Mouse (Mus musculus): ENCODE data around the gene Csf2ra. TPM values are rescaled to one million over a fixed set of nuclear protein-coding genes. Genes with fewer than 3 reads are reported as not detected.
"Not testable (repeated sequence)": the region's sequence is repeated elsewhere in the genome, so short reads cannot be mapped to it uniquely, and the experiment has no call there.

Csf2ra gene
- polyA plus RNA-seq, 1 experiment from 2014 or later: 48.4 TPM

- H3K9ac ChIP-seq: no peak overlapping the region
- H3K27ac ChIP-seq: no peak overlapping the region
- 23% methylated on average over 10 of the region's 10 CpGs for WGBS
- H3K4me2 ChIP-seq: no peak overlapping the region
- H3K4me1 ChIP-seq (replicated peaks): no peaks in the 10 kb centered on the region
- H3K4me3 ChIP-seq: no peak overlapping the region
- no peaks in the 10 kb centered on the region for H3K27me3 ChIP-seq
- no peak for ATAC-seq (ENCODE audit: low FRiP score)
- H3K9me3 ChIP-seq: no peaks in the 10 kb centered on the region
- no peaks in the 10 kb centered on the region for H3K36me3 ChIP-seq
Measured at GRCm38 (mm10) chr19:61199836-61200235, 28.4 kb downstream of the Csf2ra start.

- ATAC-seq (ENCODE audit: low FRiP score): no peak
- H3K9me3 ChIP-seq: no peaks in the 10 kb centered on the region
- H3K4me3 ChIP-seq: no peak overlapping the region
- no peaks in the 10 kb centered on the region for H3K4me1 ChIP-seq (replicated peaks)
- no peaks in the 10 kb centered on the region for H3K36me3 ChIP-seq
- H3K4me2 ChIP-seq: no peak overlapping the region
- WGBS: 12% methylated on average over 13 of the region's 13 CpGs
- no peak overlapping the region for H3K27ac ChIP-seq
- H3K27me3 ChIP-seq: no peaks in the 10 kb centered on the region
- no peak overlapping the region for H3K9ac ChIP-seq
Measured at GRCm38 (mm10) chr19:61199316-61199715, 28.9 kb downstream of the Csf2ra start.

GRCm38 (mm10) chr19:61183590-61183989 lies 44.6 kb downstream of the Csf2ra start, which contains the start of gene Gm6020:
Gene Gm6020 (plus strand): TSS chr19:61183890.
- WGBS: 85% methylated on average over 2 of the region's 2 CpGs
- not testable (repeated sequence) for H3K27ac ChIP-seq; H3K27me3 ChIP-seq; H3K36me3 ChIP-seq; H3K4me3 ChIP-seq; H3K9ac ChIP-seq; ATAC-seq (ENCODE audit: low FRiP score); H3K4me1 ChIP-seq (replicated peaks); H3K4me2 ChIP-seq
- H3K9me3 ChIP-seq: peaks cover 29% of the 10 kb centered on the region

GRCm38 (mm10) chr19:61175756-61176324 lies 52.4 kb downstream of the Csf2ra start, which contains the start of gene Gm7102:
Gene Gm7102 (minus strand): TSS chr19:61176309.
- Histone ChIP-seq H3K27me3 (no peaks in the 10 kb centered on the region), H3K9me3 (peaks cover 6% of the 10 kb centered on the region; the same call in 1 of the 2 replicates), H3K4me2 (peak within 1 kb of the TSS; percentile 52), H3K4me3 (peak within 1 kb of the TSS; percentile 32), H3K4me1 (replicated peaks) (no peaks in the 10 kb centered on the region), H3K27ac (no peak within 1 kb of the TSS), H3K36me3 (no peaks in the 10 kb centered on the region), H3K9ac (no peak within 1 kb of the TSS)
- WGBS: 29% methylated on average over 39 of the region's 39 CpGs
- no peak for ATAC-seq (ENCODE audit: low FRiP score)

Other genes starting within 250 kb of the Csf2ra start
- 56.8 and 61.4 TPM in 2 replicates for gene Zfp950, start 87.6 kb downstream of the Csf2ra start, polyA plus RNA-seq (2015; fragmentation: Nextera tagmentation; extraction: Ambion mirVana)
- 0.12 TPM in 1 of 2 replicates, not detected in the other for gene Gm7102, start 52.1 kb downstream of the Csf2ra start, polyA plus RNA-seq (2015; fragmentation: Nextera tagmentation; extraction: Ambion mirVana)
- not detected in 2 replicates for gene Gm6020, start 44.5 kb downstream of the Csf2ra start, polyA plus RNA-seq (2015; fragmentation: Nextera tagmentation; extraction: Ambion mirVana)
- gene Gm21060, start 68.6 kb upstream of the Csf2ra start, polyA plus RNA-seq (2015; fragmentation: Nextera tagmentation; extraction: Ambion mirVana): not detected in 2 replicates